Mouse (Mus musculus) liver, postnatal 0 days (tissue): ENCODE results near the gene Proca1. TPM values are rescaled to one million over a fixed set of nuclear protein-coding genes. Genes with fewer than 3 reads are reported as not detected.
A peak's percentile ranks its signal among the peaks of the same experiment; 100 is the strongest.

Source experiments
- ATAC-seq: fragments of 200-750 bp; cut with Nextera tagmentation; 2 replicates; pipeline ENCODE4 v1.8.0; 2017; ENCODE audit warnings: mild to moderate bottlenecking, moderate library complexity
- DNase-seq: peaks from one replicate; pipeline ENCODE4 v3.0.0-alpha.2; 2016
- H3K27ac ChIP-seq: fragments of 300-500 bp; sonication (generic); 2 replicates; pipeline ENCODE4 v1.5.1; 2014; ENCODE audit warnings: antibody characterized with exemption, moderate library complexity, mild to moderate bottlenecking, low read depth
- H3K27me3 ChIP-seq: fragments of 300-500 bp; sonication (generic); 2 replicates; pipeline ENCODE4 v1.6.1; 2014; ENCODE audit warnings: low read length, control low read depth, mixed read lengths; ENCODE audit not compliant: insufficient read depth
- H3K36me3 ChIP-seq: fragments of 300-500 bp; sonication (generic); replicated peaks from 2 replicates; pipeline ENCODE4 v1.6.1; 2014; ENCODE audit warnings: mild to moderate bottlenecking, control low read depth, low read length, moderate library complexity, mixed read lengths; ENCODE audit not compliant: insufficient read depth
- H3K4me1 ChIP-seq: fragments of 300-500 bp; sonication (generic); 2 replicates; pipeline ENCODE4 v1.6.1; 2014; ENCODE audit warnings: antibody characterized with exemption, mild to moderate bottlenecking, control low read depth; ENCODE audit not compliant: insufficient read depth
- H3K4me2 ChIP-seq: fragments of 300-500 bp; sonication (generic); 2 replicates; pipeline ENCODE4 v1.6.1; 2014; ENCODE audit warnings: low read depth, mild to moderate bottlenecking, low read length, moderate library complexity, mixed read lengths
- H3K4me3 ChIP-seq: fragments of 300-500 bp; sonication (generic); 2 replicates; pipeline ENCODE4 v1.5.1; 2014; ENCODE audit warnings: low read depth, low read length
- H3K9ac ChIP-seq: fragments of 300-500 bp; sonication (generic); replicated peaks from 2 replicates; pipeline ENCODE4 v1.6.1; 2014; ENCODE audit warnings: mild to moderate bottlenecking, moderate library complexity
- H3K9me3 ChIP-seq: fragments of 300-500 bp; sonication (generic); 2 replicates; pipeline ENCODE4 v1.6.1; 2016; ENCODE audit warnings: mild to moderate bottlenecking, control low read depth, low read length, mixed read lengths
- CTCF ChIP-seq: sonication (generic); IDR thresholded peaks from 2 replicates; pipeline ENCODE4 v1.5.1; 2016; ENCODE audit warnings: antibody characterized with exemption, low read depth
- EP300 ChIP-seq: IDR thresholded peaks from 2 replicates; pipeline ENCODE4 v1.6.1; 2016; ENCODE audit warnings: antibody characterized with exemption, low read depth, mild to moderate bottlenecking
- WGBS: fragments of 180-500 bp; shearing (Covaris S2); extraction: QIAGEN DNeasy Blood & Tissue Kit; methylation state at CpG from one replicate; pipeline ENCODE4 v1.1.7; 2014; ENCODE audit not compliant: insufficient replicate concordance; 5-methylcytosine and 5-hydroxymethylcytosine counted together
- polyA plus RNA-seq: library from polyadenylated mRNA; unstranded; fragments of >200 nt; fragmentation: Nextera tagmentation; extraction: Ambion mirVana; gene quantifications from 2 replicates; pipeline ENCODE4 v1.2.1, GENCODE M21; 2015

The Proca1 gene
- polyA plus RNA-seq, 1 experiment from 2014 or later = 1.00 TPM

DNA sequence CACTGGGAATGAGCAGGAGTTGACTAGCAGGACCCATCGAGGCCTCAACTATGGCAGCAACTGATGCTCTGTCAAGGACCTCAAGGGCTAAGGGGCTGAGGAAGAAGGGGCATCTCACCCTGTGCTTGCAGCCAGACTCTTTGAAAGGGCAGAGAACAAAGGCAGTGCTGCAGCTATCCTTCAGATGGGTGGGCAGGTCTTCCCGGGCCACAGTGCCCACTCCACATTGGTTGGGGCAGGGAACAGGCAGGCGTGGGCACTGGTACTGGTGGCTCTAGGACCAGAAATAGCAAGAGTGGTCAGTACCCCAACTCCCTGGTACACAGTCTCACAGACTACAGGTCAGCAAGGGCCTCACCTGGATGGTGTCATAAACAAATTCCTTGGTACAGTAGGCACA lies 32.5 kb upstream of the Proca1 start:
- DNase-seq (peak; percentile 15), ATAC-seq (no peak)
- no peaks in the 10 kb centered on the region for H3K9me3 ChIP-seq
- TF ChIP-seq CTCF = no peak
- TF ChIP-seq EP300 = no peak
- peaks cover 49% of the 10 kb centered on the region for H3K36me3 ChIP-seq
- H3K4me1 ChIP-seq = peaks cover 30% of the 10 kb centered on the region
- no peaks in the 10 kb centered on the region for H3K27me3 ChIP-seq
- 76% methylated on average over 3 of the region's 3 CpGs for WGBS
- H3K4me3 ChIP-seq = no peak overlapping the region
- H3K9ac ChIP-seq = no peak overlapping the region
- H3K27ac ChIP-seq = no peak overlapping the region
- no peak overlapping the region for H3K4me2 ChIP-seq

- H3K4me2 ChIP-seq = no peak overlapping the region
- H3K9me3 ChIP-seq = no peaks in the 10 kb centered on the region
- H3K4me3 ChIP-seq = no peak overlapping the region
- H3K9ac ChIP-seq = no peak overlapping the region
- no peak for TF ChIP-seq EP300
- TF ChIP-seq CTCF = no peak
- H3K36me3 ChIP-seq = peaks cover 46% of the 10 kb centered on the region
- no peak overlapping the region for H3K27ac ChIP-seq
- peaks cover 35% of the 10 kb centered on the region for H3K4me1 ChIP-seq
- H3K27me3 ChIP-seq = no peaks in the 10 kb centered on the region
- no peak for ATAC-seq
- peak; percentile 13 for DNase-seq
- 80% methylated on average over 14 of the region's 14 CpGs for WGBS
Measured at GRCm38 (mm10) chr11:78161169-78161568, 32.0 kb upstream of the Proca1 start.

- H3K4me3 ChIP-seq = no peak overlapping the region
- H3K9ac ChIP-seq = no peak overlapping the region
- H3K36me3 ChIP-seq = peaks cover 44% of the 10 kb centered on the region
- no peaks in the 10 kb centered on the region for H3K27me3 ChIP-seq
- peaks cover 41% of the 10 kb centered on the region for H3K4me1 ChIP-seq
- H3K27ac ChIP-seq = peak overlapping the region; percentile 16; the same call in 1 of the 2 replicates
- no peak for TF ChIP-seq EP300
- no peak for TF ChIP-seq CTCF
- WGBS = 51% methylated on average over 4 of the region's 4 CpGs
- H3K9me3 ChIP-seq = no peaks in the 10 kb centered on the region
- no peak for ATAC-seq
- no peak overlapping the region for H3K4me2 ChIP-seq
- DNase-seq = peak; percentile 13
Measured at GRCm38 (mm10) chr11:78161968-78162367, 31.2 kb upstream of the Proca1 start.

DNA sequence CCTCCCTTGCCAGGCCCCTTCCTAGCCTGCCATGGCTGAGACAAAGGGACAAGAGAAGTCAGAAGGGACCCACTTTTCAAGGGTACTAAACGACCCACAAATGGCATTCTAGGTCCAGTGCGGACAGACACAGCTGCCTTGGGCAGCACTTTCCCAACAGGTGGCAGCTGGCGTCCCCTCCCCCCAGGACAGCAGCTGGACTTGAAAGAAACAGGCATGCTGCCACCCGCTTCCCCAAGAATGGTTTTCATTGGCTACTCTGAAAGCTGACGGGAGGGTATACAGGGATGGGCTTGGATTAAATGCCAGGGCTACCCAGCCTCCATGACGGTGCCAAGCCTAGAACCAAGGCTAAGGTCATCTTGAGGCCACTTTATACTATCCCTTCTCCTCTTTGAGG lies 30.7 kb upstream of the Proca1 start:
- TF ChIP-seq EP300 (no peak), CTCF (no peak)
- DNase-seq (no peak), ATAC-seq (no peak)
- Histone ChIP-seq H3K9me3 (no peaks in the 10 kb centered on the region), H3K4me3 (no peak overlapping the region), H3K27ac (0 out of 2 replicates have a peak overlapping the region, but pooled peaks have one; percentile 16), H3K27me3 (no peaks in the 10 kb centered on the region), H3K9ac (peak overlapping the region; percentile 87; the same call in 1 of the 2 replicates), H3K36me3 (peaks cover 39% of the 10 kb centered on the region), H3K4me1 (peaks cover 42% of the 10 kb centered on the region), H3K4me2 (peak overlapping the region; percentile 100; the same call in 1 of the 2 replicates)
- WGBS = 71% methylated on average over 6 of the region's 6 CpGs

- peak overlapping the region; percentile 87 for H3K9ac ChIP-seq
- H3K36me3 ChIP-seq = peaks cover 36% of the 10 kb centered on the region
- DNase-seq (no peak), ATAC-seq (no peak)
- H3K9me3 ChIP-seq = no peaks in the 10 kb centered on the region
- H3K27ac ChIP-seq = peak overlapping the region; percentile 90; the same call in 1 of the 2 replicates
- TF ChIP-seq EP300 (no peak), CTCF (no peak)
- WGBS = 88% methylated on average over 2 of the region's 2 CpGs
- 0 out of 2 replicates have a peak overlapping the region, but pooled peaks have one; percentile 96 for H3K4me3 ChIP-seq
- peaks cover 44% of the 10 kb centered on the region for H3K4me1 ChIP-seq
- no peaks in the 10 kb centered on the region for H3K27me3 ChIP-seq
- H3K4me2 ChIP-seq = peak overlapping the region; percentile 100
Measured at GRCm38 (mm10) chr11:78163045-78163444, 30.1 kb upstream of the Proca1 start.

GRCm38 (mm10) chr11:78163681-78164603 lies 29.2 kb upstream of the Proca1 start:
- DNase-seq (peak; percentile 58), ATAC-seq (no peak)
- no peaks in the 10 kb centered on the region for H3K9me3 ChIP-seq
- peak overlapping the region; percentile 96 for H3K4me3 ChIP-seq
- peaks cover 50% of the 10 kb centered on the region for H3K4me1 ChIP-seq
- H3K9ac ChIP-seq = peak overlapping the region; percentile 87
- TF ChIP-seq CTCF = no peak
- TF ChIP-seq EP300 = no peak
- peak overlapping the region; percentile 100 for H3K4me2 ChIP-seq
- peak overlapping the region; percentile 90 for H3K27ac ChIP-seq
- H3K36me3 ChIP-seq = peaks cover 27% of the 10 kb centered on the region
- under 1% methylated on average over 21 of the region's 22 CpGs for WGBS
- no peaks in the 10 kb centered on the region for H3K27me3 ChIP-seq
